Mouse (Mus musculus): ENCODE results near the gene H2afy. TPM values are rescaled to one million over a fixed set of nuclear protein-coding genes. Genes with fewer than 3 reads are reported as not detected.

Gene H2afy
- total RNA-seq (2021) = 10 to 100 TPM; 68.3 to 68.5 TPM
- long read RNA-seq, experiment 1, transcript H2afy-201 (9 exons, 2,046 nt) = minor isoform, 8 of 98 reads
- long read RNA-seq, experiment 1, transcript H2afy-202 (9 exons, 1,933 nt) = major isoform, 23 of 98 reads
- long read RNA-seq, experiment 1, transcript H2afy-204 (6 exons, 889 nt) = minor isoform, 12 of 98 reads
- long read RNA-seq, experiment 1, partial matches to known transcripts = 4 of 98 reads
- long read RNA-seq, experiment 1, other reads (novel, unspliced or antisense) = 51 of 98 reads
- long read RNA-seq, experiment 2, transcript H2afy-204 (6 exons, 889 nt) = minor isoform, 6 of 75 reads
- long read RNA-seq, experiment 2, transcript H2afy-202 (9 exons, 1,933 nt) = major isoform, 19 of 75 reads
- long read RNA-seq, experiment 2, partial matches to known transcripts = 2 of 75 reads
- long read RNA-seq, experiment 2, other reads (novel, unspliced or antisense) = 44 of 75 reads

- DNase-seq = no peak
- intact Hi-C loops (cut with DNase I) = no loop called here
Measured at GRCm38 (mm10) chr13:56136200-56136599, at the start of gene H2afy. Gene H2afy, minus strand, starts transcription at chr13:56136361.

- intact Hi-C loops (cut with DNase I) = no loop called here
- no peak for DNase-seq
Measured at GRCm38 (mm10) chr13:56183687-56184086, 47.5 kb upstream of the H2afy start.

- intact Hi-C loops (cut with DNase I) = no loop called here
- DNase-seq = peak in 1 of 2 experiments; percentile 33
Measured at GRCm38 (mm10) chr13:56181424-56181823, 45.3 kb upstream of the H2afy start.

- DNase-seq = no peak
- intact Hi-C loops (cut with DNase I) = no loop called here
Measured at GRCm38 (mm10) chr13:56178416-56179035, 42.4 kb upstream of the H2afy start, which contains the start of gene Tifab. Gene Tifab, minus strand, starts transcription at chr13:56178885.

GRCm38 (mm10) chr13:56176310-56176709, 40.1 kb upstream of the H2afy start:
- DNase-seq = no peak
- intact Hi-C loops (cut with DNase I) = no loop called here

- intact Hi-C loops (cut with DNase I) = no loop called here
- DNase-seq = no peak
Measured at GRCm38 (mm10) chr13:56175848-56176247, 39.7 kb upstream of the H2afy start.

GRCm38 (mm10) chr13:56172901-56173545, 36.9 kb upstream of the H2afy start:
- intact Hi-C loops (cut with DNase I) = no loop called here
- no peak for DNase-seq

- intact Hi-C loops (cut with DNase I) = no loop called here
Measured at GRCm38 (mm10) chr13:56172106-56172505, 35.9 kb upstream of the H2afy start.

GRCm38 (mm10) chr13:56168403-56168781, 32.2 kb upstream of the H2afy start:
- no peak for DNase-seq
- intact Hi-C loops (cut with DNase I) = no loop called here

More at GRCm38 (mm10) chr13:56172106-56172505, 35.9 kb upstream of the H2afy start:
- no peak for DNase-seq

GRCm38 (mm10) chr13:56167446-56168402, 31.6 kb upstream of the H2afy start:
- DNase-seq = peak in 1 of 2 experiments; percentile 32
- intact Hi-C loops (cut with DNase I) = no loop called here

- intact Hi-C loops (cut with DNase I) = no loop called here
- no peak for DNase-seq
Measured at GRCm38 (mm10) chr13:56165561-56165960, 29.4 kb upstream of the H2afy start.

- intact Hi-C loops (cut with DNase I) = no loop called here
- no peak for DNase-seq
Measured at GRCm38 (mm10) chr13:56164372-56164771, 28.2 kb upstream of the H2afy start.

GRCm38 (mm10) chr13:56163751-56164150, 27.6 kb upstream of the H2afy start:
- intact Hi-C loops (cut with DNase I) = no loop called here

GRCm38 (mm10) chr13:56162859-56163258, 26.7 kb upstream of the H2afy start:
- intact Hi-C loops (cut with DNase I) = no loop called here
- no peak for DNase-seq

More at GRCm38 (mm10) chr13:56163751-56164150, 27.6 kb upstream of the H2afy start:
- peak; percentile 66 to 77 for DNase-seq

- intact Hi-C loops (cut with DNase I) = no loop called here
- no peak for DNase-seq
Measured at GRCm38 (mm10) chr13:56159614-56160363, 23.6 kb upstream of the H2afy start.

GRCm38 (mm10) chr13:56159016-56159601, 22.9 kb upstream of the H2afy start:
- intact Hi-C loops (cut with DNase I) = no loop called here
- DNase-seq = no peak

GRCm38 (mm10) chr13:56155671-56156070, 19.5 kb upstream of the H2afy start:
- no peak for DNase-seq
- intact Hi-C loops (cut with DNase I) = no loop called here

- intact Hi-C loops (cut with DNase I) = no loop called here
- DNase-seq = peak; percentile 43 to 70
Measured at GRCm38 (mm10) chr13:56155048-56155447, 18.9 kb upstream of the H2afy start.

Data from heart, postnatal 14 days (tissue).